Mouse (Mus musculus) lung, embryonic 16.5 days (tissue): ENCODE measurements around the gene Aqr. TPM values are rescaled to one million over a fixed set of nuclear protein-coding genes. Genes with fewer than 3 reads are reported as not detected.

Source experiments
- microRNA-seq: library from miRNA; unstranded; fragments of <30 nt; microRNA quantifications from one replicate; pipeline ENCODE4, GENCODE M21; 2016
- polyA plus RNA-seq: library from polyadenylated mRNA; unstranded; fragments of >200 nt; fragmentation: Nextera tagmentation; extraction: Ambion mirVana; gene quantifications from 2 replicates; pipeline ENCODE4 v1.2.1, GENCODE M21; 2015

Aqr gene
- polyA plus RNA-seq, 1 experiment from 2014 or later, result 38.5 TPM

Small RNAs within 50 kb of the gene (microRNA-seq; reads per million reads assigned to microRNA genes)
- gene Mir7002, result not detected

Other genes with a start within 250 kb of the Aqr start
- 0.05 and 0.14 TPM in 2 replicates for gene Gjd2, start 173.4 kb downstream of the Aqr start, polyA plus RNA-seq
- gene Actc1, start 133.5 kb downstream of the Aqr start, polyA plus RNA-seq, result 403 and 418 TPM in 2 replicates
- gene Zfp770, start 14.4 kb upstream of the Aqr start, polyA plus RNA-seq, result 3.3 and 3.6 TPM in 2 replicates